Mouse (Mus musculus): ENCODE data around the gene Dennd4c. TPM values are rescaled to one million over a fixed set of nuclear protein-coding genes. Genes with fewer than 3 reads are reported as not detected.

The Dennd4c gene
- polyA plus RNA-seq (2012; rRNA removed) = 5.0 and 7.0 TPM in 2 replicates

DNA sequence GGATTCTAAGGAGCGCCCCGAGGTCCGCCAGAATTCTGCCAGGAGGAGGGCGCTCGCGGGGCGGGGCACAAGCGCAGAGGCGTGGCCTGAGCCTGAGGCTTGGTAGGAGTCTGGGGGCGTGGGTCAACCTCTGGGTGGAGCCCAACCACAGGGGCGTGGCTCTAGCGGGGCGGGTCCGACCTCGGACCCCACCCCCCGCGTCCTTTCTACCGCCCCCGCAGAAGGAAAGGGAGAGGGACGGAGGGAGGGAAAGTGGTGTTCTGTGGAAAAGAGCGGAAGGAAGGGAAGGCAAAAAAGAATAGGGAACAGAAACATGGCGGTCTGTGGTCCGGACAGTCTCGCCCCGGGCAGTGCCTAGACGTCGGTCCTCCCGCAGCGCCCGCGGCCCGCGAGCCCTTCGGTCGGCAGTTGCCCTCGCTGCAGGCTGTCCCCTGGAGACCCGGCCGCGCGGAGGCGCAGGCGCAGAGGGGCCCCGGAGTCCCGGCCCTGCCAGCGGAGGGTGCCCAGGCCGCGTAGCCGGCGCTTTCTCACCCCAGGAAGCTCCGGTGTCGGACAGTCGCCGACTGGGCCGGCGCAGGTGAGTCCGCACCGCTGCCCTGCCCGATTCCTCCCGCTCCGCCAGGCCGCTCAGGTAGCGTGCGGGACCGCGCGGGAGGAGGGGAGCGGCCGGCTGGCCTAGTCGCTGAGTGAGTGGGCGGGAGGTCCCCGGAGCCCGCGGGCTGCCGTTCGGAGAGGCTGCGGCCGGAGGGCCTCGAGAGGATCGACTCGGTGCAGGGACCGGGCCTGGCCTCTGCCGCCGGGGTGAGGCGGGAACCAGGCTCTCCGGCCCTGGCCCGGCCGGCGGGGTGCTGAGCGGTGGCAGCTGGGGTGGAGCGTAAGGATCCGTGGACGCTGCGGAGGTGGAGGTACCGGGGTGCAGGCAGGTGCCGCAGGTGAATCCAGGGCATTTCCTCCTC, at the start of gene Dennd4c:
Dennd4c (plus strand) TSS at position 220 of the 956 bp plus-strand sequence.
- Histone ChIP-seq H3K27ac (ENCODE audit: control insufficient read depth, insufficient read depth, low read depth, low read length) (peak within 1 kb of the TSS; percentile 95), H3K4me3 (ENCODE audit: control insufficient read depth, low read depth, low read length) (peak within 1 kb of the TSS; percentile 94), H3K4me1 (ENCODE audit: control insufficient read depth, insufficient read depth, low read length) (peaks cover 4% of the 10 kb centered on the region; the same call in 1 of the 2 replicates), H3K27me3 (ENCODE audit: control insufficient read depth, insufficient read depth, low read length) (no peaks in the 10 kb centered on the region), H3K36me3 (ENCODE audit: control insufficient read depth, insufficient read depth, low read length) (no peaks in the 10 kb centered on the region)
- peak; percentile 82 for TF ChIP-seq POLR2A (IDR thresholded peaks at IDR 0.05; ENCODE audit: control insufficient read depth, low read depth, low read length)
- TF ChIP-seq CTCF (IDR thresholded peaks at IDR 0.05; ENCODE audit: control insufficient read depth, insufficient read depth, insufficient replicate concordance, low read depth, low read length) = no peak

DNA sequence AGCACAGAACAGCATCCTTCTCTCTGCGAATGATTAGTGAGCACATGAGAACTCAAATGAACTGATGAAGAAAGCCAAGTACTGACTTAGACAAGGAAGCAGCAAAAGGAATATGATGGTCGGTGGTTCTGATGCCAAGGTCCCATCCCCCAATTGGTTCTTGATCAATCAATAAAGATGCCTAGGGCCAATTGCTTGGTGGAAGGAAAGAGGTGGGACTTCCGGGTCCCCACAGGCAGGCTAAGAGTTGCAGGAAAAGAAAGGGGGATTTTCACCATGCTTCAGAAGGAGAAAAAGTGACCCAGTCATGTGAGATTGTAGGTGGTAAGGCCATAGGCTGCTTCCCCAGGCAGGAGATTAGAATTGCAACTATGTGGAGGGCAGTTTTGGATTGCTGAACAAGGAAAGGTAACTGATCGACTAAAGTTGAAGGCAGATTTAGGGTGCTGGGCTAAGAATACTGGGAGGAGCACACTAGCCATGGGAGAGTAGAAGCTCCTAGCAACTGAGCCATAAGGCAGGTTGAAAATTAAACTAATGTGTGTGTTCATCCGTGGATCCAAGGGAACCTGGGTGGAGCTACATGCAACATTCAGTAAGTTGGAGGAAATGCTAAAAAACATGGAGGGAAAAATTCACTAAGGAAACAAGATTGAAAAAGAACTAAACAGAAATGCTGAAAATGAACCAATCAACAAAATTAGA, 49.0 kb upstream of the Dennd4c start:
- H3K4me1 ChIP-seq (ENCODE audit: control insufficient read depth, insufficient read depth, low read length) = no peaks in the 10 kb centered on the region; the same call in 1 of the 2 replicates
- no peak overlapping the region for H3K27ac ChIP-seq (ENCODE audit: control insufficient read depth, insufficient read depth, low read depth, low read length)
- H3K36me3 ChIP-seq (ENCODE audit: control insufficient read depth, insufficient read depth, low read length) = no peaks in the 10 kb centered on the region
- H3K27me3 ChIP-seq (ENCODE audit: control insufficient read depth, insufficient read depth, low read length) = no peaks in the 10 kb centered on the region
- no peak overlapping the region for H3K4me3 ChIP-seq (ENCODE audit: control insufficient read depth, low read depth, low read length)
- no peak for TF ChIP-seq POLR2A (IDR thresholded peaks at IDR 0.05; ENCODE audit: control insufficient read depth, low read depth, low read length)
- TF ChIP-seq CTCF (IDR thresholded peaks at IDR 0.05; ENCODE audit: control insufficient read depth, insufficient read depth, insufficient replicate concordance, low read depth, low read length) = no peak

DNA sequence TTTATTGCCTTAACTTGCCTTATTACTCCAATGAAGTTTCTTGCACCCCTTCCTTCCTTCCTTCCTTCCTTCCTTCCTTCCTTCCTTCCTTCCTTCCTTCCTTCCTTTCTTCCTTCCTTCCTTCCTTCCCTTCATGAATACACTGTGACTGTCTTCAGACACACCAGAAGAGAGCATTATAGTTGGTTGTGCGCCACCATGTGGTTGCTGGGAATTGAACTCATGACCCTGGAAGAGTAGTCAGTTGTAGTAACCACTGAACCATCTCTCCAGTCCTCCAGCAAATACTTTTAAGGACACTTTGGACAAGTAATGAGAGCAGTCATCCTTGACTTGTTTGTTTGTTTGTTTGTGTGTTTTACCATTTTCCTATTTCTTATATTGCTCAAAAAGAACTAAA, 39.6 kb upstream of the Dennd4c start:
- Histone ChIP-seq H3K4me3 (ENCODE audit: control insufficient read depth, low read depth, low read length) (no peak overlapping the region), H3K36me3 (ENCODE audit: control insufficient read depth, insufficient read depth, low read length) (no peaks in the 10 kb centered on the region), H3K4me1 (ENCODE audit: control insufficient read depth, insufficient read depth, low read length) (no peaks in the 10 kb centered on the region), H3K27ac (ENCODE audit: control insufficient read depth, insufficient read depth, low read depth, low read length) (no peak overlapping the region), H3K27me3 (ENCODE audit: control insufficient read depth, insufficient read depth, low read length) (no peaks in the 10 kb centered on the region)
- no peak for TF ChIP-seq CTCF (IDR thresholded peaks at IDR 0.05; ENCODE audit: control insufficient read depth, insufficient read depth, insufficient replicate concordance, low read depth, low read length)
- TF ChIP-seq POLR2A (IDR thresholded peaks at IDR 0.05; ENCODE audit: control insufficient read depth, low read depth, low read length) = no peak

DNA sequence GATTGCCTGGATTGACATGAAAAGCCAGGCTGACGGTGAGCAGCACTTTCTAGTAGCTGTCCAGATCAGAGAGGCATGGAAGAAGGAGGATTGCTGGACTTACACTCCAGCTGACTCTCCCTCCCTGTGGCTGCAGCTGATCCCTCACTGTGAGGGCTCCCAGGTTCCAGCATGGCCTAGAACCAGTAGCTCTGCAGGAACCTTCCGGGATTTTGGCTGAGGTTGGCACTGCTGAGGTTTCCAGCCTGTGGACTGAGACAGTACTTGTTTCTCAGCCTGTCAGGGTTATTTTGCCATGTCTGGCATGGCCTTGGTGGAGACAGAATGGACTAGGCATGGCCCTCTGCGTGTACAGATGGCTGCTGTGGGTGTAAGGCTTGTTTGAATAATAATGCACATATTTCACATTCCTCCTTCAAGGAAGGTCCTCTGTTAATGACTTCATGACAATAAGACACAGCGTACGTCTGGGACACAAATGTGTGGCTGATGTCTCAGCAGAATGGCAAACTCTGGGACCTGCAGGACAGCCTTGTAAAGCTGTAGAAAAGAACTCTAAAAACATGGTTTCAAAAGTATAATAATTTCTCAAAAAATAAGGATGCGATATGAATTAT, 38.2 kb upstream of the Dennd4c start:
- no peaks in the 10 kb centered on the region for H3K4me1 ChIP-seq (ENCODE audit: control insufficient read depth, insufficient read depth, low read length)
- H3K36me3 ChIP-seq (ENCODE audit: control insufficient read depth, insufficient read depth, low read length) = no peaks in the 10 kb centered on the region
- H3K27ac ChIP-seq (ENCODE audit: control insufficient read depth, insufficient read depth, low read depth, low read length) = no peak overlapping the region
- H3K4me3 ChIP-seq (ENCODE audit: control insufficient read depth, low read depth, low read length) = no peak overlapping the region
- no peaks in the 10 kb centered on the region for H3K27me3 ChIP-seq (ENCODE audit: control insufficient read depth, insufficient read depth, low read length)
- TF ChIP-seq CTCF (IDR thresholded peaks at IDR 0.05; ENCODE audit: control insufficient read depth, insufficient read depth, insufficient replicate concordance, low read depth, low read length) = no peak
- no peak for TF ChIP-seq POLR2A (IDR thresholded peaks at IDR 0.05; ENCODE audit: control insufficient read depth, low read depth, low read length)

DNA sequence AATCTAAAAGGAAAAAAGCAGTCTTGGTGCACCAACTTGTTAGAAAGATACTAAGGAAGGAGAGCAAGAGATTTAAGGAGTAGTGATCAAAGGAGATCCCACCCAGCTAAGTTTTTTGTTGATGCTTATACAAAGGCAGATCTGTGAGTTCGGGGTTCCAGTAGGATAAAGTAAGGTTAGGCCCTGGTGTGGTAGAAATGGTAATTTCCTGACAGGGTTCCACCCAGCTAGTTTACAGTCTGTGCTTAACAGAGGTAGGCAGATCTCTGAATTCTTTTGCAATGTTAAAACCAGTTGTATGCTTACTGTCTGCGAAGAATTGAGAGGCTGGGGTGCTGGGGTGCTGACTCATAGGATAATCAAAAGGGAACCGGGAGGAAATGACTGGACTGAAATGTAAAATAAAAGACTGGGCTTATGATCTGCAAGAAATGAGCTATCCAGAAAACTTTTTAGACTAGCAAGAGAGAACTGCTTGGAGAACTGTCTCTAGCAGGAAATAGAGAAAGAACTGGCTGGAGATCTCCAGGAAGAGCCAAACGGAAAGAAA, 37.6 kb upstream of the Dennd4c start:
- Histone ChIP-seq H3K27me3 (ENCODE audit: control insufficient read depth, insufficient read depth, low read length) (no peaks in the 10 kb centered on the region), H3K36me3 (ENCODE audit: control insufficient read depth, insufficient read depth, low read length) (no peaks in the 10 kb centered on the region), H3K4me1 (ENCODE audit: control insufficient read depth, insufficient read depth, low read length) (no peaks in the 10 kb centered on the region), H3K27ac (ENCODE audit: control insufficient read depth, insufficient read depth, low read depth, low read length) (no peak overlapping the region), H3K4me3 (ENCODE audit: control insufficient read depth, low read depth, low read length) (no peak overlapping the region)
- TF ChIP-seq POLR2A (IDR thresholded peaks at IDR 0.05; ENCODE audit: control insufficient read depth, low read depth, low read length) = no peak
- no peak for TF ChIP-seq CTCF (IDR thresholded peaks at IDR 0.05; ENCODE audit: control insufficient read depth, insufficient read depth, insufficient replicate concordance, low read depth, low read length)

DNA sequence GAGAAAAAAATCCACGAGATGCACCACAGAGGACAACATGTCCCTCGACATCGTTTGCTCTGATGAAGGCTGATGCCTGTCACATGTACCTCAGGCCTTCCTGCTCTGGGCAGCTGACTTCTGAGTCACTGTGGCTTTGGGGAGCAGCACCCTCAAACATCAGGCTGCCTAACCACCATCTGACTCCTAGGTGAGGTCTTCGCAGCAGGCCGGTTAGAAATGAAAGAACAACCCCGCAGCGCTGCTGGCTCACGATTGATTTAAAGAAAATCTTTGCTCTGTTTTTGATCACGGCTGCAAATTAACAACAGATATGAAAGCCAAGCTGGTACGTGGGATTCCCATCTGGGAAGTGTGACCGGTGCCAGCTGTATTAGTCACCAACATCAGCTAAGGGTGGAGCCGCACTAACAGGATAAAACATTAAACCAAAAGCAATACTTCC, 35.6 kb upstream of the Dennd4c start:
- Histone ChIP-seq H3K27ac (ENCODE audit: control insufficient read depth, insufficient read depth, low read depth, low read length) (0 out of 2 replicates have a peak overlapping the region, but pooled peaks have one; percentile 14), H3K27me3 (ENCODE audit: control insufficient read depth, insufficient read depth, low read length) (no peaks in the 10 kb centered on the region), H3K4me3 (ENCODE audit: control insufficient read depth, low read depth, low read length) (no peak overlapping the region), H3K36me3 (ENCODE audit: control insufficient read depth, insufficient read depth, low read length) (no peaks in the 10 kb centered on the region), H3K4me1 (ENCODE audit: control insufficient read depth, insufficient read depth, low read length) (no peaks in the 10 kb centered on the region)
- no peak for TF ChIP-seq CTCF (IDR thresholded peaks at IDR 0.05; ENCODE audit: control insufficient read depth, insufficient read depth, insufficient replicate concordance, low read depth, low read length)

All from testis, adult 2 months (tissue).